Mouse (Mus musculus) megakaryocyte, embryonic 14.5 days (primary cell): Measurements from ENCODE around the gene Mllt10. TPM values are rescaled to one million over a fixed set of nuclear protein-coding genes. Genes with fewer than 3 reads are reported as not detected.

ENCODE experiments used
- H3K27me3 ChIP-seq: replicated peaks from 2 replicates; pipeline ENCODE3; 2012; ENCODE audit warnings: inconsistent platforms
- H3K36me3 ChIP-seq: replicated peaks from 2 replicates; pipeline ENCODE3; 2012; ENCODE audit warnings: low read length, inconsistent platforms, mixed read lengths
- H3K4me1 ChIP-seq: 2 replicates; pipeline ENCODE4 v1.6.1; 2012; ENCODE audit warnings: inconsistent platforms
- H3K4me3 ChIP-seq: replicated peaks from 2 replicates; pipeline ENCODE3; 2012; ENCODE audit warnings: moderate library complexity, mild to moderate bottlenecking, inconsistent platforms
- H3K9me3 ChIP-seq: 2 replicates; pipeline ENCODE4 v1.6.1; 2012; ENCODE audit warnings: inconsistent platforms
- FLI1 ChIP-seq: IDR thresholded peaks from 2 replicates; pipeline ENCODE4 v1.6.1; 2012; ENCODE audit warnings: low read length, inconsistent platforms, mixed read lengths
- GATA1 ChIP-seq: IDR thresholded peaks from 3 replicates; pipeline ENCODE4 v1.6.1; 2012; ENCODE audit warnings: mixed read lengths, low read length, inconsistent platforms, borderline replicate concordance
- polyA plus RNA-seq: library from polyadenylated mRNA; stranded (reverse); fragments of >175 nt; gene quantifications from 2 replicates; pipeline ENCODE4 v1.2.3, GENCODE M21; 2012; ENCODE audit warnings: low replicate concordance; ENCODE audit not compliant: insufficient read depth

The Mllt10 gene
- 5.1 and 28.3 TPM in 2 replicates for polyA plus RNA-seq

DNA sequence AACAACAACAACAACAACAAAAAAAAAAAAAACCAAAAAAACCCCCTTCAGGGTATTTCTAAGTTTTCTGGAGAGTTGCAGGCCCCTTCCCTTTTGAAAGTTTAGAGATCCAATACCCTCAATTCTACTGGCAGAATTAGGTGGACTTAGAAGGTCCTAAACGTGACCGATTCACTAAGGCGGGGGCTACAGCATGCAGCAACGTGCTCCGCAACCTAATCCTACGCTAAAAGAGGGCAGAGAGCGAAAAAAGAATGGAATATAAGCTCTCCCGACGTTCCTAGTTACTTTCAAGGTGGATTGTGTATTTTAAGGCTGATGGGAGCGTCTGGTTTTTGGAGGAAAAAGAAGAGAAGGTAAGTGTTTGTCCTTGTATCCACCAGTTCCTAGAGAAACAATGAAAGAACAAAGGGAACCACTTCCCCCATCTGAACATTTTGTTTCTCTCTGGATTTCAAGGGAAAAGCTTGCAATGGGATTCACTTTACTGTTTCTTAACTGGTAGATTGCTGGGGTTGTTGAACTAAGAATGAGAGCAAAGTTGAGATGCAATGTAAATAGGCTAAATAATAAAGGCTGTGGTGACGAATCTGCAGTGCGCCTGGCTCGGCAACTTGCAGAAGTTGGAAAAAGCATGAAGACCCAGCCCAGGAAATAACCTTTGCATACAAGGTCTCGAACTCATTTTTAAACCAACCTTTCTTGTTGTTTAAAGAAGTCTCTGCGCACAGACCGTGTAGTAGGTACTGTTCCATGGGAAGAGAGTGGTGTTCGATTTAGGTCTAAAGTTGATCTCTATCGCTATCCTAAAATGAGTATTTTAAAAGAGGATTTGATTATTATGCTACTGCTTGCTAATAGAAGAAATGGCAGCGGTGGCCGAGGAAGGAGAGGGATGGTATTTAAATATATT lies at the start of gene Mllt10:
Mllt10 (plus strand) TSS at position 222 of the 913 bp plus-strand sequence.
- no peaks in the 10 kb centered on the region for H3K36me3 ChIP-seq
- H3K27me3 ChIP-seq, result no peaks in the 10 kb centered on the region
- peak within 1 kb of the TSS; percentile 98 for H3K4me3 ChIP-seq
- TF ChIP-seq GATA1, result no peak
- no peak for TF ChIP-seq FLI1
- H3K4me1 ChIP-seq, result peaks cover 18% of the 10 kb centered on the region
- H3K9me3 ChIP-seq, result no peaks in the 10 kb centered on the region

DNA sequence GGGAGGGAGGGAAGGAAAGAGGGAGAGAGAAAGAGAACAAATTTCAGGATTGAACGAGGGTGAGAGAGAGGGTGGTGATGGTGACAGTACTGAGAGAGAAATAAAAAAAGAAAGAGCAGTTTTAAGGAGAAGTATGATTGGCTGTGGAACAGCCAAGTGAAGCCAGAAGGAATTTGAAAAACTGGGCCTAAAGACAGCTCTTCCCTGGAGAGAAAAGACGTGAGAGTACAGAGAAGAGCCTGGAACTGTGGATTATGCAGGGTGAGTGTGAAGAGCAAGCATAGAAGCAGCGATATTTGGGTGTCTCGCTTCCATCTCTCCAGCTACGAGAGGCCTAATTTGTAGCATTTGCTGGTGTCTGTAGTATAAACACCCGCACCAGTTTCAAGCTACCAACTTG lies 43.8 kb upstream of the Mllt10 start:
- TF ChIP-seq FLI1 (no peak), GATA1 (no peak)
- Histone ChIP-seq H3K27me3 (no peaks in the 10 kb centered on the region), H3K9me3 (no peaks in the 10 kb centered on the region), H3K36me3 (no peaks in the 10 kb centered on the region), H3K4me3 (no peak overlapping the region), H3K4me1 (no peaks in the 10 kb centered on the region)

DNA sequence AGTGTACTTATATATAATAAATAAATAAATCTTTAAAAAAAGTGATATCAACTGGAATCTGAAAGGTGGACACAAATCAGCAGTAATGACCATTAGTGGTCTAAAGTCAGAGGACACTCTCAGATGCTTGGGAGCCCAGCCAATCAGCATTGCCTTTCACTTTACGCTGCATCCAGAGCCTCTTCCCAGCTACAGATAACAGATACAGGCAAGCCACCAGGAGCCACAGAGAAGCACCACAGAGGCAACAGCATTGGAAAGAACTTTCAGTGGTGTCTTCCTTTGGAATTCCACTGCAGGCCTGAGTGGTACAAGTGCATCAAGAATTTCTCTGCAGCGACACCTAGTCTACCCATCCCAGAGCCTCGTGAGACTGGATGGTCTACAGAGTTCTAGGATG lies 42.2 kb upstream of the Mllt10 start:
- no peak for TF ChIP-seq GATA1
- TF ChIP-seq FLI1, result no peak
- no peak overlapping the region for H3K4me3 ChIP-seq
- peaks cover 5% of the 10 kb centered on the region; the same call in 1 of the 2 replicates for H3K9me3 ChIP-seq
- no peaks in the 10 kb centered on the region for H3K27me3 ChIP-seq
- H3K36me3 ChIP-seq, result no peaks in the 10 kb centered on the region
- no peaks in the 10 kb centered on the region for H3K4me1 ChIP-seq

DNA sequence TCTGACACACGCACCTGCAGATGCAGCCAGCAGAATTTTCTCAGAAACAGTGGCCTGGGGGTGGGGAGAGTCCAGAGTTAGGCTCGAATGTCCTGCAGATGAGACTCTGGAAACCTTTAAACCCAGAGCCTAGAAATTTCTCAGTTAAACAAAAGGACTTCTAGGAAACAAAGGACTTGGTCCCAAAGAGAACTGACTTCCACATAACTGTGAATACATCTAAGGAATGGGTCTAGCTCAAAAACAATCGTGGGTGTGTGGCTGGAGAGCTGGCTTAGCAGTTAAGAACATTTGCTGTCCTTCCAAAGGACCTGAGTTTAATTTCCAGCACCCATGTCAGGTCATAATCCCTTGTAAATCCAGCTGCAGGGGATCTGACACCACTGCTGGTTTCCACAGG lies 39.5 kb upstream of the Mllt10 start:
- H3K36me3 ChIP-seq, result no peaks in the 10 kb centered on the region
- TF ChIP-seq GATA1, result no peak
- no peak for TF ChIP-seq FLI1
- H3K27me3 ChIP-seq, result no peaks in the 10 kb centered on the region
- no peaks in the 10 kb centered on the region for H3K4me1 ChIP-seq
- no peak overlapping the region for H3K4me3 ChIP-seq
- peaks cover 6% of the 10 kb centered on the region; the same call in 1 of the 2 replicates for H3K9me3 ChIP-seq

DNA sequence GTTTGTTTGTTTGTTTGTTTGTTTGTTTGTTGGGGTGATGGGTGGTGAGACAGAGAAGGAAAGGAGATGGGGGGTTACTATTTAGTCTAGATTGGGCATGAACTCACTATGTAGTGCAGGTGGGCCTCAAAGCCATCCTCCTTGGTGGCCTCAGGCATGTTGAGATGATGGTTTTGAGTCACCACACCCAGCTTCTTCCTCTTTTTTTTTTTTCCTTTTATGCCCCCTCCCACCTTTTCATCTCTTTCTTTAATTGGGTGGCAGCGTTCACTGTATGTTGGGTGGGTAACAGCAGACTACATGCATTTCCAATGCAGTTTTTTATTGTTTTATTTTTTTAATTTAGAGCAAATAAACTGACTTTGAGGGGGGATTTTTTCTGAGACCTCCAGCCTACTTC lies 38.4 kb upstream of the Mllt10 start:
- no peak for TF ChIP-seq GATA1
- no peak for TF ChIP-seq FLI1
- no peaks in the 10 kb centered on the region for H3K36me3 ChIP-seq
- H3K9me3 ChIP-seq, result peaks cover 6% of the 10 kb centered on the region; the same call in 1 of the 2 replicates
- no peak overlapping the region for H3K4me3 ChIP-seq
- H3K27me3 ChIP-seq, result no peaks in the 10 kb centered on the region
- no peaks in the 10 kb centered on the region for H3K4me1 ChIP-seq

DNA sequence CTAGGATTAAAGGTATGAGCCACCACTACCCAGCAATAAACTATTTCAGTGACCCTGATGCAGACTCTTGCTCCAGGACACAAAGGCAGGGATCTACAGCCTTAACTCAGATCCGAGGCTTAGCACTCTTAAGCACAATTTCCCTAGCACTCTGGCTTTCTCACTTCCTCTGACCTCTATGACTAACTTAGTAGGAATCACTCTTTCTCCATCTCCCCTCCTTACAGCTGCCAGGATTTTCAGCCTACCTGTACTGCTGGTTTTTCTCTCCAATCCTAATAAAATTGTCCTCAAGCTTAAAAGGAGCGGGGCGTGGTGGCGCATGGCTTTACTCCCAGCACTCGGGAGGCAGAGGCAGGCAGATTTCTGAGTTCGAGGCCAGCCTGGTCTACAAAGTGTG lies 37.7 kb upstream of the Mllt10 start:
- peaks cover 6% of the 10 kb centered on the region; the same call in 1 of the 2 replicates for H3K9me3 ChIP-seq
- TF ChIP-seq GATA1, result no peak
- no peak for TF ChIP-seq FLI1

DNA sequence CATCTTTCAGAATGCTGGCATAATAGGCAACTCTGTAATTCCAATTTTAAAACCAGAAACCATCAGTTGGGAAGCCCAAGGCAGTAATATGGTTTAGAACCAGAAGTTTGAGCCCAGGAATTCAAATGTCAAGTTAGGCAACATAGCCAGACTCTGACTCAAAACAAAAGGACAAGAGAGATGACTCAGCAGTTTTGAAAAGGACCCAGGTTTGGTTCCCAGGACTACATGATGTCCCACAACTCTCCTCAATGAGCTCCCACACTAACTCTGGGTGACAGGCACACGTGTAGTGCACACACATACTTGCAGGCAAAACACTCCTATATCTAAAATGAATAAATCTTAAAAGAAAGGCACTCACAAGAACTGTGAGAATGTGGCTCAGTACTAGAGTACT lies 35.9 kb upstream of the Mllt10 start:
- H3K4me1 ChIP-seq, result no peaks in the 10 kb centered on the region
- peaks cover 3% of the 10 kb centered on the region for H3K27me3 ChIP-seq
- H3K9me3 ChIP-seq, result peaks cover 6% of the 10 kb centered on the region; the same call in 1 of the 2 replicates
- no peaks in the 10 kb centered on the region for H3K36me3 ChIP-seq
- TF ChIP-seq GATA1 (no peak), FLI1 (no peak)
- no peak overlapping the region for H3K4me3 ChIP-seq

More for the DNA sequence above, 37.7 kb upstream of the Mllt10 start:
- Histone ChIP-seq H3K27me3 (no peaks in the 10 kb centered on the region), H3K4me3 (no peak overlapping the region), H3K36me3 (no peaks in the 10 kb centered on the region), H3K4me1 (no peaks in the 10 kb centered on the region)

DNA sequence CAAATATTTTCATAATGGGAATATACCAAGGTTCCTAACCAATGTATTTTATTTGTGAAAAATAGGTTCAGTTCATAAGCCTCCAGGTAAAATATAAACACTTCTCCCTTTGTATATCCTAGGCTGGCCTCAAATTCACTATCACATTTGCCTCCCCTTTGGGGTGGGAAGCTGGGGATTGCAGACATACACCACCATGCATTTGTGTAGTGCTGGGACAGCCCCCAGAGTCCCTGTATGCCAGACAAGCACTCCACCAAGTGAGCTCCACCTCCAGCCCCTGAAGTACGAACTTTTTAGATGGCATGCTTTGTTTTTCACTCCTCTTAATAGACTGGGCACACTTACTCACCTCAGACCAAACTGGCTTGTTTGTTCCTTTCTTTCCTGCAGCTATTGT lies 32.2 kb upstream of the Mllt10 start:
- H3K4me3 ChIP-seq, result no peak overlapping the region
- TF ChIP-seq GATA1 (no peak), FLI1 (no peak)
- peaks cover 19% of the 10 kb centered on the region for H3K27me3 ChIP-seq
- peaks cover 1% of the 10 kb centered on the region; the same call in 1 of the 2 replicates for H3K9me3 ChIP-seq
- no peaks in the 10 kb centered on the region for H3K36me3 ChIP-seq
- H3K4me1 ChIP-seq, result peaks cover 19% of the 10 kb centered on the region

DNA sequence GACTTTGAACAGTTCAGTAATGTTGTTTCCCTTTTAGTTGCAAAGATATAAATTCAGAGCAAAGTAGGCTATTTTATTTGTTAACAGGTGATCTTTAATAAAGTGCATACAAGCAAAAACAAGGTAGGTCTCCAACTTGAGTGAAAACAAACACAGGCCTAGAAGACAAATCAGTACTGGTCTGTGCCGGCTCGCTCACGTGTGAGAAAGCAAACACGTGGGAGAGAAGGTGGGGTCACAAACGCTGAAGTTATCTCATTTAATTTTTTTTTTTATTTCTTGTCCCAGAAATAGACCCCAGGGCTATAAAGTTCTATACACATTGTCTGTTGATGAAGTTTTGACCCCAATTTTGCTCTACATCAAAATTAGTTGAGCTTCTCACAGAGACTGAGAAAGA lies 29.9 kb upstream of the Mllt10 start:
- Histone ChIP-seq H3K36me3 (no peaks in the 10 kb centered on the region), H3K4me3 (no peak overlapping the region), H3K27me3 (peaks cover 32% of the 10 kb centered on the region), H3K4me1 (peaks cover 31% of the 10 kb centered on the region), H3K9me3 (no peaks in the 10 kb centered on the region)
- TF ChIP-seq GATA1 (no peak), FLI1 (no peak)

DNA sequence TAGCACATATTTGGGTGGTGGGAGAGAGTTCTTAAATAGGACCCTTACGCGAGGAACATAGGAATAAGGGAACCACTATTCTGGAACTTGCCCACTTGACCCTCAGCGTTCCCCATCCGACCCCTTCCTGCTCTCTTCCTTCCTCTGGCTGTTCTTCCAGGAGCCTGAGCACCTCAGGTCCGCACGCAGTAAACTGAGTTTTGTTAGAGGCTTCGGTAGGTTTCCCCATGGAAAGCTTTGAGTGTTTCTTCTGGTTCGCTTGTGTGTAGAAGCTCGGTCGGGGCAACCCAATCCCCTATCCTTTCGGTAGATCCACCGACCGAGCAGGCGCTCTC lies 29.3 kb upstream of the Mllt10 start:
- no peak for TF ChIP-seq GATA1
- TF ChIP-seq FLI1, result no peak
- Histone ChIP-seq H3K36me3 (no peaks in the 10 kb centered on the region), H3K4me1 (peaks cover 31% of the 10 kb centered on the region), H3K27me3 (peaks cover 38% of the 10 kb centered on the region), H3K4me3 (peak overlapping the region; percentile 99), H3K9me3 (no peaks in the 10 kb centered on the region)
